Mouse (Mus musculus) cortical plate, adult 2 months (tissue): Measurements from ENCODE around the gene Stx5a.

Source experiments
- CTCF ChIP-seq: fragments of 200-500 bp; IDR thresholded peaks from 2 replicates; pipeline ENCODE4 v1.5.1; 2011; ENCODE audit warnings: mild to moderate bottlenecking, control low read depth, low read length; ENCODE audit not compliant: insufficient read depth; ENCODE audit errors: extremely low read depth
- POLR2A ChIP-seq: fragments of 200-500 bp; IDR thresholded peaks from 2 replicates; pipeline ENCODE4 v1.6.1; 2011; ENCODE audit warnings: mild to moderate bottlenecking, low read length, control low read depth; ENCODE audit not compliant: insufficient read depth; ENCODE audit errors: extremely low read depth

DNA sequence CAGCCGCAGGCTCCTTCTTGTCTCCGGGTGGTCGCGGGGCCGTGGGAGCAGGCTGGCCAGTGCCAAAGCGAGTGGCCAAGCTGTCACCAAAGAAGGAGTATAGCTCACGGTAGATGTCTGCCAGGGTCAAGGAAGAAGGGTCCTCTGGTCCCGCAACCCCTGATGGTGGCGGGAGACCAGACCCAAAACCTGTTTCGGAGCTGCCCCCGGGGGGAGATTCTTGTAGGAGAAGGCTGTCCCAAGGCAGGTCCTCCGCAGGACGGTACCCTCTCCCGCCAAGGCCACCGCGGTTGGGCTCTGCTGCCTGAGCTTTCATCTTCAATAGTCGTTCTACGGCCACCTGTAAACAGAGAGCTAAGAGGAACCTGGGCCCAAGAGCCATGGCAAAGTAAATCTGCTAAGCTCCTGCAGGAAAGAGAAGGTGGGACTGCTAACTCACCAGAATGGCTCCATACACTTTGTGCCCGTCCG, 33.8 kb downstream of the Stx5a start:
- TF ChIP-seq POLR2A: no peak
- no peak for TF ChIP-seq CTCF
